Mouse (Mus musculus) myocyte (in vitro differentiated cells): Measurements from ENCODE around the gene Synpr.

Experiments
- CEBPB ChIP-seq: IDR thresholded peaks from 2 replicates; pipeline ENCODE4 v1.6.1; 2011; ENCODE audit warnings: mild to moderate bottlenecking, moderate library complexity; ENCODE audit not compliant: poor library complexity, insufficient read depth, severe bottlenecking
- E2F4 ChIP-seq: IDR thresholded peaks from one replicate; pipeline ENCODE4 v1.6.1; 2011; ENCODE audit warnings: mild to moderate bottlenecking, control low read depth, moderate library complexity; ENCODE audit not compliant: insufficient read depth
- MAX ChIP-seq: IDR thresholded peaks from one replicate; pipeline ENCODE4 v1.6.1; 2011; ENCODE audit warnings: low read depth, mild to moderate bottlenecking, control low read depth
- MYOD1 ChIP-seq, 3 experiments: IDR thresholded peaks; one replicate each; pipeline ENCODE4 v1.6.1; 2011; ENCODE audit warnings: control low read depth in 2 of 3, low read depth in 2 of 3, mild to moderate bottlenecking in 2 of 3, moderate library complexity in 1 of 3; ENCODE audit not compliant: insufficient read length in 2 of 3, control insufficient read depth in 1 of 3
- MYOG ChIP-seq, 3 experiments: IDR thresholded peaks; one replicate each; pipeline ENCODE4 v1.6.1; 2011; ENCODE audit warnings: control low read depth in 2 of 3, low read depth in 2 of 3, mild to moderate bottlenecking in 2 of 3; ENCODE audit not compliant: insufficient read length in 2 of 3, control insufficient read depth in 1 of 3, insufficient read depth in 1 of 3
- POLR2A ChIP-seq: IDR thresholded peaks from one replicate; pipeline ENCODE4 v1.6.1; 2011; ENCODE audit warnings: low read depth, mild to moderate bottlenecking, control low read depth, moderate library complexity; ENCODE audit not compliant: insufficient read length
- POLR2AphosphoS2 ChIP-seq: IDR thresholded peaks from one replicate; pipeline ENCODE4 v1.6.1; 2011; ENCODE audit warnings: low read depth, control low read depth; ENCODE audit not compliant: insufficient read length
- REST ChIP-seq: IDR thresholded peaks from one replicate; pipeline ENCODE4 v1.6.1; 2011; ENCODE audit warnings: mild to moderate bottlenecking, control low read depth, moderate library complexity; ENCODE audit not compliant: insufficient read depth, insufficient read length
- TCF12 ChIP-seq: IDR thresholded peaks from one replicate; pipeline ENCODE4 v1.6.1; 2011; ENCODE audit warnings: mild to moderate bottlenecking, control low read depth; ENCODE audit not compliant: poor library complexity, insufficient read depth, severe bottlenecking
- TCF3 ChIP-seq: IDR thresholded peaks from one replicate; pipeline ENCODE4 v1.6.1; 2011; ENCODE audit warnings: low read depth, control low read depth; ENCODE audit not compliant: insufficient read length
- USF1 ChIP-seq: IDR thresholded peaks from one replicate; pipeline ENCODE4 v1.6.1; 2011; ENCODE audit warnings: low read depth, mild to moderate bottlenecking, control low read depth, moderate library complexity

DNA sequence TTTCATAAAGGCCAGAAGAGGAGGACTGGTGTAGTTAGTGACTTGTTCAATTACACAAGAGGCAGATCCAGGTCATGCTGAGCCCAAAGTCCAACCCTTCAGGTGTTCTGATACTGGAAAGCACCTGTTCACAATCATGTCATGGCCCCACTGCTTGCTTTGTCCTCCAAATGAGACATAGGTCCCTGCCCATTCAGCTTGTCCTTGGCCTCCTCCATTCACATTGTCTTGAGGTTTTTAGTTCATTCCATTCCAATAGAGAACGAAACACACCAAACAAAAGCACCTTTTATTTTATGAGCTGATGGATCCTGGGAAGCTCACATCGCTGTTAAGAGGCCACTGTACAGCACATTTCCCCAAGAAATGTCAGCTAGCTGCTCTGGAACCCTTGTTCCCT, 184.6 kb downstream of the Synpr start:
- no peak for TF ChIP-seq POLR2A
- no peak for TF ChIP-seq TCF12
- no peak for TF ChIP-seq POLR2AphosphoS2
- no peak for TF ChIP-seq USF1
- no peak for TF ChIP-seq REST
- no peak for TF ChIP-seq MYOG (IDR thresholded peaks at IDR 0.05; ENCODE audit: control insufficient read depth in 1 of 3, insufficient read depth in 1 of 3, insufficient read length in 2 of 3, low read depth in 2 of 3)
- no peak for TF ChIP-seq E2F4
- no peak for TF ChIP-seq MYOD1 (IDR thresholded peaks at IDR 0.05; ENCODE audit: control insufficient read depth in 1 of 3, insufficient read length in 2 of 3, low read depth in 2 of 3)
- TF ChIP-seq MAX: no peak
- no peak for TF ChIP-seq CEBPB
- no peak for TF ChIP-seq TCF3
